Mouse (Mus musculus) naive thymus-derived CD4-positive, alpha-beta T cell, adult 2 months (primary cell): ENCODE data around the gene Tlk1.

ENCODE experiments used
- DNase-seq: peaks from one replicate; pipeline ENCODE4 v3.0.0-alpha.2; 2011; ENCODE audit warnings: low read depth

Gene Tlk1

GRCm38 (mm10) chr2:70790246-70790645 lies 35.3 kb downstream of the Tlk1 start:
- DNase-seq: peak; percentile 52

- no peak for DNase-seq
These were observed 36.2 kb downstream of the Tlk1 start for GRCm38 (mm10) chr2:70789331-70789730.

GRCm38 (mm10) chr2:70784447-70784846 lies 41.1 kb downstream of the Tlk1 start:
- DNase-seq: no peak

DNA sequence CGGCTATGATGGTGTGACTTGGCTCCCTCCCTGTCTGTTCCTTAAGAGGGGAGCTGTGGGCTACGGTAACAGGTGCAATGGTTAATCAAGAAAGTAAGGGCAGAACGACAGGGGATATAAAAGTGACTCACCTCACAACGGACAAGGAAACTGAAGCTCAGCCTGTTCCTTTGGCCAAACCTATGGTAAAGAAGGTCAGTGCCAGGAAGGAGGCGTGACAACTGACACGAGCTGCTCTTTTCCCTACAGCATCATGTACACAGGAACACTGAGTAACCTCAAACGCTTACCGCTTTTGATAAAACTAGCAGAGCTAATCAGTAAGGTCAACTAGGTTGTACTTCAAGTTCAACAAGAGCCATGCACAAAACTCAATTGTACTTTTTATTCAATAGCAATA lies 42.0 kb downstream of the Tlk1 start:
- no peak for DNase-seq

DNA sequence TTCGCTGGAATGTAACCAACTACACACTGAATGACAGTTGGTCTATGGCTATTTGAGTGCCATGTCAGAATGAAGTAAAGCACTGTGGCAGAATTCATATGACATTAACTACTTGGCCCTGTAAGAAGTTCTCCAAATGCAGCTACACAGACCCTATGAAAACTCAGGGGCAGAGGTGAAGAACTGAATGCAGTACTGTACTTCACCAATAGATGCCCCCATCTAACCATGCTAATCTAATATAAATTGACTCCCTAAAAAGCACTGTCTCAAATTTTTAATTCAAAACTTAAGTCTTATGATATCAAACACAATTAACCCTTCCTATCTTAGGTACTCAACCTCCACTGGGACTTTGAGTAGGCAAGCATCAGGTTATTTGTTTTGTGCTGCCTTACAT lies 45.9 kb downstream of the Tlk1 start:
- peak; percentile 83 for DNase-seq

GRCm38 (mm10) chr2:70776744-70777143 lies 48.8 kb downstream of the Tlk1 start:
- no peak for DNase-seq

GRCm38 (mm10) chr2:70764734-70765133 lies 60.8 kb downstream of the Tlk1 start:
- no peak for DNase-seq

DNA sequence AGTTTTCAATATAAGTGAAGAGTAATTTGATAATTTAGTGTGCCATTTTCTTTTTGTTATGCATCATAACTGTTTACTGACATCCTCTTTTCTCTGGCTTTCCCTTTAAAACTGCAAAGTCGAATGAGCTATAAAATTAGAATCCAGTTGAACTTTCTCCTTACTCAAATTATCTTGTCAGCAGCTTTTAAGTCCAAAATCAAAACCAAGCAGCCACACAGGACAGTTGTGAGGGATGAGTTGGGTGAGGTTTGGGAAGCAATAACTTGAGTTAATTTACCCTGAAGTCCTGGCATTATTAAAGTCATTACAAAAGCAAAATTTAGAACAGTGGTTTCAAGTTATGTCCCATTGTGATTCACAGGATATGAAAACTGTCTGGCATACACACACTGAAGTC lies 62.8 kb downstream of the Tlk1 start:
- DNase-seq: no peak

- DNase-seq: no peak
These were observed 73.4 kb downstream of the Tlk1 start for GRCm38 (mm10) chr2:70752149-70752548.

GRCm38 (mm10) chr2:70751655-70752054 lies 73.9 kb downstream of the Tlk1 start:
- DNase-seq: no peak

DNA sequence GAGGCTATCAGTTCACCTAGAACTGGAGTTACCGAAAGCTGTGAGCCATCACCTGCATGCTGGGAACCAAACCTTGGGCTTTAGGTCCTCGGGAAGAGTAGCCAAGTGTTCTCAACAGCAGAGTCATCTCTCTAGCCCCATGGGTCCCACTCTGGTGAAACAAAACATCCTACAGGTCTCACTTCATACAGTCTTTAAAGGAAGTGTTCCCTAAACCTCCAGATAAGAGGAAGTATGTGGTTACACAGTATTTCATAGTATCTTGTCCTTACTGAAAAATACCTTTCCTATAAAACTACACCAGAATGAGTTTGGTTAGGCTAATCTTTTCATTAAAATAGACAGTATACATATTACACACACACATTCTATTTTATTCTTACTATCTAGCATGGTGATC lies 82.9 kb downstream of the Tlk1 start:
- no peak for DNase-seq

DNA sequence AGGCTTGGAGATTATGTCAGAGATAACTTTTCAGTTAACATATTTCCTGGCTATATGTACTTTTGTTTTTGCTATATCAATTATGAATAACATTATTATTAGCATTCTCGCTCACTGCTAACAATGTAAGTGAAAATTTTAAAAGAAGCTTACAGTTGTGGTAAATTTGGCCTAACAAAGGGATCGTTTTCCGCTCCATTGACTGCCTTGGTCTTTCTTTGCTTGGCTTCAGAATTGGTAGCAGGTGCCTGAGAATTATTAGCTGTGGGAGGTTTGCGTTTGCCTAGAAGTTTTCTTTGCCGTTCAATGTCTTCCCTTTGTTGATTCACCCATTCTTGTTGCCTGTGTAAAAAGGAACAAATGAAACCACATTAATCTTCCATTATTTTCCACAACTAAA lies 83.6 kb downstream of the Tlk1 start:
- DNase-seq: no peak

GRCm38 (mm10) chr2:70736008-70736407 lies 89.5 kb downstream of the Tlk1 start:
- DNase-seq: no peak

GRCm38 (mm10) chr2:70735534-70735933 lies 90.0 kb downstream of the Tlk1 start:
- no peak for DNase-seq

DNA sequence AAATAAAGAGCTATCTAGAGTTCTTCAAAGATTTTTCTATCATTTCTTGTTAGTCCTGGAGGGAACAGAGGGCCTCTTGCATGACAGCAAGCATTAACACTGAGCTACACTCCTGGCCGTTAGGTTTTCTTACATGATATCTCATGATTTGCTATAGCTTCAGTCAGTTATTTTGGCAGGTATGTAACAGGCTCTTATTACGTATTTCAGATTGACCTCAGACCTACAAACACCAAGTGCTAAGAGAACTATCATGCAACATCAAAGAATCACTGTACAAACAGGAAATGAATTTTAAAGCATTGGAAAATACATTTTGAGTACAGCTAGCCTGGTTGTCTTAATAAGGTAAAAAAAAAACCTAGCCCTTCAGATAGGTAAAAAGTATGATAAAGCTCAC lies 98.4 kb downstream of the Tlk1 start:
- DNase-seq: peak; percentile 20

DNA sequence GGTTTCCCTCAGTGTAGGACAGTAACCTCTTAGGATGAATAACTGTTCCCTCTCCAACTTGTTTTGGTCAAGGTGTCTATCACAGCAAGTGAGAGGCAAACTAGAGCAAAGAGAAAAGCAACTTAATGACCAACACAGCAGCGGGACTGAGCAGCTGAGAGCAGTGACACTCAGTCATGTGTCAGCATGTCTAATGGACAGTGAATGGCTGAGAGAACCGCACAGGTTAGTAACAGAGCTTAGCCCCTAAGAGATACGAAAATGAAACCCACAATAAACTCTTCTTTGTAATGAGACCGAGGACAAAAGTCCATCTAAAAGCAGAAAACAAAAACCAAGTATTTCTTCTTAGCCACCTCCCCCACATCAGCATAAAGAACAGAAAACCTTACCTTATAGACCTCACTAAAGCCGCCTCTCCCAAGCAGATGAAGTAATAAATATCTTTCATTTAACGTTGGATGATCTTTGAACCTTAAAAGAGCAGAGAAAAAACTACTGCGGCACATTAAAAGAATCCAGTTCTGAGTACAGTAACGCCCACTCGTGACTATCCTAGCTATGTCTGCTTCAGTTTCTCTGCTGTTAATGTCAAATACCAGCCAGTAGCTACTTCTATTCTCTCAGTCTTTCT lies 101.8 kb downstream of the Tlk1 start:
- no peak for DNase-seq

- no peak for DNase-seq
These were observed 114.7 kb downstream of the Tlk1 start for GRCm38 (mm10) chr2:70710878-70711277.

DNA sequence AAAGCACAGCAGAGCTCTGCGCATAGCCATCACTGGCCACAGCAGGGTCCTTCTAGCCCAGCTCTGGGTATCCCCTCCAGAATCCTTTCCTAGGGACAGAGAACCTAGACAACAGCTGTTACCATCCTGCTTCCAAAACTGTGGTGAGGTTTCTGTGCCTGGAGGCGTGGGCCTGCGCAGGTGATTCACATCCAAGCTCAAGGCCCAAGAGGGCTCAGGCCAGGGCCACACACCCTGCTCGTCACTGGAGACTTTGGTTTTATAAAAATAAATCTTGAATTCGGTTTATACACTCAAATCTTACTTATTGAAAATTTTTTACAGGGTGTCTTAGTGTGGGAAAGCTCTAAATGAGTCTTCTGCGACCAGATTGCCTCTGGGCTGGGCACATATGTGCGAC lies 115.3 kb downstream of the Tlk1 start:
- DNase-seq: no peak

GRCm38 (mm10) chr2:70708986-70709730 lies 116.4 kb downstream of the Tlk1 start:
- no peak for DNase-seq

DNA sequence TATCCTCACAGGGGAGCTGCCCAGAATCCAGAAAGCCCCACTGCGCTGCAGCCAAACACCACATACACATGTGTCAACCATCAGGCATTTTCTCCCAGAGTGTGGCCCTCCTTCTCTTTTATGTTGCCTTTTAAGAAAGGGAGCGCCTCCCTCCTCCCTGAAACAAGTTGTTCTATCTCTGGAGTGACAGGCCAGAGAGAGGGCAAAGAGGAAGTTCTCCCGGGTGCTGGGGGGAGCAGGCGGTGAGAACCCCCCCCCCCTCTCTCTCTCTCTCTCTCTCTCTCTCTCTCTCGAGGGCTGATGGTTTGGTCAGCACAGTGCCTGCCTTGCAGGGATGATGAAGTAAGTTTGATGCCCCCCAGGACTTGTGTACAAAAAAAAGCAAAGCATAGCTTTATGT lies 123.1 kb downstream of the Tlk1 start:
- no peak for DNase-seq

GRCm38 (mm10) chr2:70701571-70701970 lies 124.0 kb downstream of the Tlk1 start:
- peak; percentile 63 for DNase-seq

- no peak for DNase-seq
These were observed 124.7 kb downstream of the Tlk1 start for GRCm38 (mm10) chr2:70700851-70701250.

DNA sequence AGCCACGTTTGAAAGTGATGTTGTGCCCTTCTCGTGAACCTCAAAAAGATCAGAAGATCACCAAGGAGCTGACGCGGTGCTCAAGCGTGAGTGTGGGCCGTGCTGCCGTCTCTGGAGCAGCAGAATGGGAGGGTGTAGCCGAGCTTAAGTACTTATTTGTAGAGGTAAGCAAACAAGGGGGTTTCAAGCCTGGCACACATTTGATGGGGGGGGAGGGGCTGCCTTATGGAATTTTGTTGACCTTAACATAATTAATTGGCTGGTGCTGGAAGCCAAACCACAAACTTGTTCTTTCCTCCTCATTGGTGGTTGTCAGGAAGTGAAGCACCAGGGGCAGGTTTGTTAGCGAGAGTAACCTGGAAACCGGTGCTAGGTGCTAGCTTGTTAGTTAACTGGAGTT lies 129.8 kb downstream of the Tlk1 start:
- DNase-seq: no peak

DNA sequence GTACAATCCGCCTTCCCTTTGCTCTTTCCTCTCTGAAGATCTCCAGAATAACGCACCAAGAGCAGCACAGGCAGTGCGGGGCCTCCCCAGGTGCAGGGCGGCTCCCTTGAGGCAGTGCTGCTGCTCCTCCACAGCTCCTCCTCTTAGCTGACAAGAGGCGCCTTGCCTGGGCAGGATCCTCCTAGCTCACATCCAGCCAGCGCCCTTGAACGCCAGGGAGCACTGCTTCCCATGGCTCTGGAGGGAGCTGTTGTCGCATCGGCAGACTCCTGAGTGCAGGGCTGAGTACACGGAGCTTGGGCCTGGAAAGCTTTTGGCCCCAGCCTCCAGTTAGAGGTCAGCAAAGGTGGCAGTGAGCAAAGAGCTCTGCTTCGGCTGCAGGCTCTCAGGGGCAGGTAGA lies 135.3 kb downstream of the Tlk1 start:
- DNase-seq: no peak
